In the genomic region with DNA sequence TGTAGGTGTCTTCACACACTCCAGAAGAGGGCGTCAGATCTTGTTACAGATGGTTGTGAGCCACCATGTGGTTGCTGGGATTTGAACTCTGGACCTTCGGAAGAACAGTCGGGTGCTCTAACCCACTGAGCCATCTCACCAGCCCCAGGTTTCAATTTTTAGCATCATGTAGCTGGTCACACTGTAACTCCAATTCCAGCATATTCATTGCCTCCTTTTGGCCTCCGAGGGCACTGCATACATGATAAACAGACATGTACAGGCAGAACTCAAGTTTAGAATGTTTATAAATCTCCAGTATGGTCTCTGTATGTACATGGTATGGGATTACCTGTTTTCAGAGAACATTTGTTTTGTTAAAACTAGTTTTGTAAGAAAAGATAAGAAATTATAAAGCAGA, we compare ENCODE assay signal across 1 mouse cellular context.
TF ChIP-seq lines count a peak whose summit lies in the region.

No protein-coding gene starts in this region.

TF ChIP-seq in MEL, 35 proteins besides CTCF, POLR2A, EP300 and RAD21:
- TF ChIP-seq SMC3 (IDR thresholded peaks at IDR 0.05; ENCODE audit: low read depth, low read length): peak; percentile 20; the same call in 1 of the 2 replicates
